In genomic region chr3:115766153-115766552, GRCm38 (mm10) we compare ENCODE assay signal across 8 mouse cellular contexts. TPM values are rescaled to one million over a fixed set of nuclear protein-coding genes. Genes with fewer than 3 reads are reported as not detected.
DNase-seq lines count a peak whose midpoint lies in the region; ATAC-seq and TF ChIP-seq lines count a peak whose summit lies in the region.

No protein-coding gene starts in this region.

- no peaks in the 10 kb centered on the region for H3K36me3 ChIP-seq in lung, embryonic 14.5 days (ENCODE audit: insufficient read depth)

- no peak overlapping the region for H3K4me3 ChIP-seq in cerebellum, adult 2 months (replicated peaks; ENCODE audit: insufficient read depth, low read depth, low read length)
- peak overlapping the region; percentile 62 for H3K4me3 ChIP-seq in bone marrow macrophage, adult 2 months (ENCODE audit: insufficient read depth, low read length)
- no peak overlapping the region for H3K4me3 ChIP-seq in lung, embryonic 14.5 days (ENCODE audit: low read depth, low read length)

- H3K27me3 ChIP-seq in cerebellum, adult 2 months (ENCODE audit: control insufficient read depth, insufficient read depth, low read length), result no peaks in the 10 kb centered on the region
- no peaks in the 10 kb centered on the region for H3K27me3 ChIP-seq in lung, embryonic 14.5 days (ENCODE audit: insufficient read depth, low read length)

- H3K9me3 ChIP-seq in lung, embryonic 14.5 days (ENCODE audit: low read depth, low read length), result no peaks in the 10 kb centered on the region

- TF ChIP-seq POLR2A in cerebellum, adult 2 months (IDR thresholded peaks at IDR 0.05; ENCODE audit: borderline replicate concordance, insufficient read depth, low read length), result no peak
- no peak for TF ChIP-seq POLR2A in bone marrow macrophage, adult 2 months (IDR thresholded peaks at IDR 0.05; ENCODE audit: borderline replicate concordance, low read depth, low read length)

- WGBS in cerebellum, adult 2 months, result 84% methylated on average over 8 of the region's 8 CpGs
- WGBS in lung, embryonic 14.5 days, result 50% methylated on average over 8 of the region's 8 CpGs

- no peak for DNase-seq in cerebellum, adult 2 months
- DNase-seq in cerebellum, postnatal 10 days, result no peak
- peak; percentile 39 for DNase-seq in heart, postnatal 4 days
- DNase-seq in lung, embryonic 14.5 days, result peak; percentile 51
- no peak for DNase-seq in left cerebral cortex, postnatal 25 days (ENCODE audit: low spot score in 2 of 2)
- no peak for DNase-seq in spleen, postnatal 4 days (ENCODE audit: low spot score in 2 of 2)
- no peak for DNase-seq in left cerebral cortex, adult 9 months (ENCODE audit: low spot score in 2 of 2)

- no peaks in the 10 kb centered on the region for H3K4me1 ChIP-seq in cerebellum, adult 2 months (ENCODE audit: control insufficient read depth, insufficient read depth, low read length)
- H3K4me1 ChIP-seq in bone marrow macrophage, adult 2 months (ENCODE audit: control insufficient read depth, insufficient read depth, low read length), result peaks cover 16% of the 10 kb centered on the region
- H3K4me1 ChIP-seq in lung, embryonic 14.5 days (ENCODE audit: insufficient read depth), result no peaks in the 10 kb centered on the region

- intact Hi-C loops in left cerebral cortex, postnatal 25 days (cut with DNase I), result no loop called here

- peak; percentile 54; the same call in 1 of the 2 replicates for ATAC-seq in lung, embryonic 14.5 days (ENCODE audit: insufficient read depth)

- no peak for TF ChIP-seq CTCF in cerebellum, adult 2 months (IDR thresholded peaks at IDR 0.05; ENCODE audit: borderline replicate concordance, insufficient read depth, low read depth, low read length)
- no peak for TF ChIP-seq CTCF in bone marrow macrophage, adult 2 months (IDR thresholded peaks at IDR 0.05; ENCODE audit: low read depth, low read length)
- no peak for TF ChIP-seq CTCF in lung, embryonic 14.5 days (IDR thresholded peaks at IDR 0.05; ENCODE audit: low read depth)

- no peak overlapping the region for H3K9ac ChIP-seq in lung, embryonic 14.5 days

- peak overlapping the region; percentile 35; the same call in 1 of the 2 replicates for H3K4me2 ChIP-seq in lung, embryonic 14.5 days

- peak overlapping the region; percentile 36; the same call in 1 of the 2 replicates for H3K27ac ChIP-seq in cerebellum, adult 2 months (ENCODE audit: insufficient read depth, low read length)
- H3K27ac ChIP-seq in bone marrow macrophage, adult 2 months (ENCODE audit: insufficient read depth, low read depth, low read length), result peak overlapping the region; percentile 49; the same call in 1 of the 2 replicates
- peak overlapping the region; percentile 27; the same call in 1 of the 2 replicates for H3K27ac ChIP-seq in lung, embryonic 14.5 days (ENCODE audit: low read depth)

RNA-seq across cellular contexts. Expression of gene S1pr1, which starts 51.3 kb away (rescaled TPM):
- polyA plus RNA-seq in cerebellum, adult 2 months (2012; rRNA removed), result 119 and 126 TPM in 2 replicates
- 48.7 and 58.0 TPM in 2 replicates for polyA plus RNA-seq in bone marrow macrophage, adult 2 months (2012; ENCODE audit: insufficient read depth, insufficient read length, missing spikeins)
- 100 to 1,000 TPM; 103 to 111 TPM for total RNA-seq in heart, postnatal 4 days (2021)
- 20.5 and 21.2 TPM in 2 replicates for polyA plus RNA-seq in lung, embryonic 14.5 days (2014; fragmentation: Nextera tagmentation; extraction: Ambion mirVana)
- total RNA-seq in left cerebral cortex, postnatal 25 days (2021), result 10 to 100 TPM; 98.8 to 99.4 TPM

Comparison
In these comparisons a context has a peak if more than half of its experiments do, and no peak if none do; other contexts are left out.
1. DNase-seq: peak in heart, postnatal 4 days (single experiment) and lung, embryonic 14.5 days (single experiment); none in cerebellum, adult 2 months (0 of 2), cerebellum, postnatal 10 days (0 of 2), left cerebral cortex, postnatal 25 days (0 of 2), spleen, postnatal 4 days (0 of 2) and left cerebral cortex, adult 9 months (0 of 2).
2. Peak in every context shown above with its lines, with median percentiles within 50 percentile points of each other: H3K27ac ChIP-seq.